Mouse (Mus musculus) hindbrain, embryonic 16.5 days (tissue): ENCODE data around the gene Ptprd. TPM values are rescaled to one million over a fixed set of nuclear protein-coding genes. Genes with fewer than 3 reads are reported as not detected.
A peak's percentile ranks its signal among the peaks of the same experiment; 100 is the strongest.

ENCODE experiments used
- ATAC-seq: fragments of 200-750 bp; cut with Nextera tagmentation; 2 replicates; pipeline ENCODE4 v1.8.0; 2017; ENCODE audit warnings: moderate TSS enrichment, moderate library complexity
- H3K27ac ChIP-seq: fragments of 300-500 bp; sonication (generic); 2 replicates; pipeline ENCODE4 v1.5.1; 2014; ENCODE audit warnings: low read depth, mild to moderate bottlenecking, control low read depth, low read length, moderate library complexity
- H3K27me3 ChIP-seq: fragments of 300-500 bp; sonication (generic); replicated peaks from 2 replicates; pipeline ENCODE4 v1.6.1; 2014; ENCODE audit warnings: low read length; ENCODE audit not compliant: control insufficient read depth, insufficient read depth
- H3K36me3 ChIP-seq: fragments of 300-500 bp; sonication (generic); 2 replicates; pipeline ENCODE4 v1.6.1; 2014; ENCODE audit warnings: mild to moderate bottlenecking, low read length, moderate library complexity, mixed read lengths; ENCODE audit not compliant: control insufficient read depth, insufficient read depth
- H3K4me1 ChIP-seq: fragments of 300-500 bp; sonication (generic); 2 replicates; pipeline ENCODE4 v1.6.1; 2014; ENCODE audit warnings: low read depth, low read length; ENCODE audit not compliant: control insufficient read depth, insufficient read depth
- H3K4me2 ChIP-seq: fragments of 300-500 bp; sonication (generic); 2 replicates; pipeline ENCODE4 v1.6.1; 2014; ENCODE audit warnings: mild to moderate bottlenecking, low read length, control low read depth, moderate library complexity
- H3K4me3 ChIP-seq: fragments of 300-500 bp; sonication (generic); 2 replicates; pipeline ENCODE4 v1.5.1; 2014; ENCODE audit warnings: mild to moderate bottlenecking, low read length, control low read depth, moderate library complexity
- H3K9ac ChIP-seq: fragments of 300-500 bp; sonication (generic); 2 replicates; pipeline ENCODE4 v1.6.1; 2014; ENCODE audit warnings: low read depth, mild to moderate bottlenecking, control low read depth, low read length, moderate library complexity
- H3K9me3 ChIP-seq: fragments of 300-500 bp; sonication (generic); 2 replicates; pipeline ENCODE4 v1.6.1; 2014; ENCODE audit warnings: mild to moderate bottlenecking, low read length, moderate library complexity; ENCODE audit not compliant: control insufficient read depth
- WGBS: fragments of 180-500 bp; shearing (Covaris S2); extraction: QIAGEN DNeasy Blood & Tissue Kit; methylation state at CpG from one replicate; pipeline ENCODE4 v1.1.7; 2014; 5-methylcytosine and 5-hydroxymethylcytosine counted together
- polyA plus RNA-seq: library from polyadenylated mRNA; unstranded; fragments of >200 nt; fragmentation: Nextera tagmentation; extraction: Ambion mirVana; gene quantifications from 2 replicates; pipeline ENCODE4 v1.2.1, GENCODE M21; 2015

The Ptprd gene
- polyA plus RNA-seq, 1 experiment from 2014 or later = 71.6 TPM

- 67% methylated on average over 4 of the region's 4 CpGs for WGBS
- Histone ChIP-seq H3K4me1 (no peaks in the 10 kb centered on the region), H3K4me3 (no peak overlapping the region), H3K36me3 (no peaks in the 10 kb centered on the region), H3K9me3 (no peaks in the 10 kb centered on the region), H3K27ac (no peak overlapping the region), H3K9ac (no peak overlapping the region), H3K27me3 (no peaks in the 10 kb centered on the region), H3K4me2 (no peak overlapping the region)
- no peak for ATAC-seq
These were observed 812.6 kb downstream of the Ptprd start for GRCm38 (mm10) chr4:77399146-77399545.

GRCm38 (mm10) chr4:77361728-77362127, 850.0 kb downstream of the Ptprd start:
- no peak overlapping the region for H3K27ac ChIP-seq
- no peaks in the 10 kb centered on the region for H3K27me3 ChIP-seq
- H3K4me2 ChIP-seq = no peak overlapping the region
- no peaks in the 10 kb centered on the region for H3K4me1 ChIP-seq
- H3K9ac ChIP-seq = no peak overlapping the region
- H3K9me3 ChIP-seq = no peaks in the 10 kb centered on the region
- no peaks in the 10 kb centered on the region for H3K36me3 ChIP-seq
- ATAC-seq = no peak
- no peak overlapping the region for H3K4me3 ChIP-seq

GRCm38 (mm10) chr4:77327198-77327597, 884.6 kb downstream of the Ptprd start:
- 71% methylated on average over 4 of the region's 4 CpGs for WGBS
- Histone ChIP-seq H3K4me2 (no peak overlapping the region), H3K4me3 (no peak overlapping the region), H3K27ac (no peak overlapping the region), H3K9me3 (no peaks in the 10 kb centered on the region), H3K27me3 (no peaks in the 10 kb centered on the region), H3K36me3 (no peaks in the 10 kb centered on the region), H3K4me1 (no peaks in the 10 kb centered on the region), H3K9ac (no peak overlapping the region)
- no peak for ATAC-seq

GRCm38 (mm10) chr4:77317060-77317680, 894.6 kb downstream of the Ptprd start:
- no peaks in the 10 kb centered on the region for H3K27me3 ChIP-seq
- 24% methylated on average over 10 of the region's 10 CpGs for WGBS
- H3K4me2 ChIP-seq = no peak overlapping the region
- no peak overlapping the region for H3K9ac ChIP-seq
- no peak overlapping the region for H3K27ac ChIP-seq
- H3K4me1 ChIP-seq = no peaks in the 10 kb centered on the region
- H3K36me3 ChIP-seq = no peaks in the 10 kb centered on the region
- H3K4me3 ChIP-seq = no peak overlapping the region
- H3K9me3 ChIP-seq = no peaks in the 10 kb centered on the region
- 0 out of 2 replicates have a peak, but pooled peaks have one; percentile 52 for ATAC-seq

- WGBS = 29% methylated on average over 2 of the region's 2 CpGs
- H3K36me3 ChIP-seq = no peaks in the 10 kb centered on the region
- no peaks in the 10 kb centered on the region for H3K27me3 ChIP-seq
- H3K4me2 ChIP-seq = no peak overlapping the region
- H3K9me3 ChIP-seq = no peaks in the 10 kb centered on the region
- no peaks in the 10 kb centered on the region for H3K4me1 ChIP-seq
- H3K4me3 ChIP-seq = no peak overlapping the region
- H3K9ac ChIP-seq = no peak overlapping the region
- H3K27ac ChIP-seq = peak overlapping the region; percentile 12; the same call in 1 of the 2 replicates
- peak; percentile 82 for ATAC-seq
These were observed 895.1 kb downstream of the Ptprd start for GRCm38 (mm10) chr4:77316644-77317043.

- no peak for ATAC-seq
- Histone ChIP-seq H3K4me3 (no peak overlapping the region), H3K36me3 (no peaks in the 10 kb centered on the region), H3K9ac (no peak overlapping the region), H3K4me1 (no peaks in the 10 kb centered on the region), H3K9me3 (no peaks in the 10 kb centered on the region), H3K4me2 (no peak overlapping the region), H3K27ac (no peak overlapping the region), H3K27me3 (no peaks in the 10 kb centered on the region)
- WGBS = 80% methylated on average over 3 of the region's 3 CpGs
These were observed 901.5 kb downstream of the Ptprd start for GRCm38 (mm10) chr4:77310127-77310788.

GRCm38 (mm10) chr4:77283423-77283822, 928.3 kb downstream of the Ptprd start:
- H3K4me3 ChIP-seq = no peak overlapping the region
- no peak for ATAC-seq
- H3K27ac ChIP-seq = no peak overlapping the region
- H3K4me2 ChIP-seq = no peak overlapping the region
- H3K36me3 ChIP-seq = no peaks in the 10 kb centered on the region
- H3K9me3 ChIP-seq = no peaks in the 10 kb centered on the region
- no peaks in the 10 kb centered on the region for H3K27me3 ChIP-seq
- whole genome bisulfite sequencing = 90% methylated on average over 1 of the region's 1 CpGs
- H3K9ac ChIP-seq = no peak overlapping the region
- H3K4me1 ChIP-seq = no peaks in the 10 kb centered on the region

GRCm38 (mm10) chr4:77277913-77278312, 933.8 kb downstream of the Ptprd start:
- no peaks in the 10 kb centered on the region for H3K27me3 ChIP-seq
- no peak overlapping the region for H3K27ac ChIP-seq
- no peak overlapping the region for H3K9ac ChIP-seq
- H3K36me3 ChIP-seq = no peaks in the 10 kb centered on the region
- 48% methylated on average over 4 of the region's 4 CpGs for WGBS
- H3K9me3 ChIP-seq = no peaks in the 10 kb centered on the region
- H3K4me1 ChIP-seq = no peaks in the 10 kb centered on the region
- no peak overlapping the region for H3K4me3 ChIP-seq
- no peak for ATAC-seq
- no peak overlapping the region for H3K4me2 ChIP-seq

GRCm38 (mm10) chr4:77259972-77260290, 951.8 kb downstream of the Ptprd start:
- H3K4me1 ChIP-seq = no peaks in the 10 kb centered on the region; the same call in 1 of the 2 replicates
- ATAC-seq = peak; percentile 30; the same call in 1 of the 2 replicates
- no peak overlapping the region for H3K27ac ChIP-seq
- H3K4me3 ChIP-seq = no peak overlapping the region
- WGBS = 70% methylated on average over 1 of the region's 1 CpGs
- H3K27me3 ChIP-seq = no peaks in the 10 kb centered on the region
- no peaks in the 10 kb centered on the region for H3K36me3 ChIP-seq
- H3K9me3 ChIP-seq = no peaks in the 10 kb centered on the region
- H3K4me2 ChIP-seq = no peak overlapping the region
- H3K9ac ChIP-seq = no peak overlapping the region
